Mouse (Mus musculus) lung, postnatal 36 days (tissue): ENCODE data around the gene Serpinf2.
"Not testable (repeated sequence)": the region's sequence is repeated elsewhere in the genome, so short reads cannot be mapped to it uniquely, and the experiment has no call there.

ENCODE experiments used
- DNase-seq: peaks from one replicate; pipeline ENCODE4 v3.0.0; 2022; ENCODE audit warnings: mixed read lengths

Serpinf2 gene

GRCm38 (mm10) chr11:75424459-75424858 lies 14.9 kb downstream of the Serpinf2 start:
- no peak for DNase-seq

- no peak for DNase-seq
Observed at GRCm38 (mm10) chr11:75424033-75424432, 15.4 kb downstream of the Serpinf2 start.

GRCm38 (mm10) chr11:75423091-75423490 lies 16.3 kb downstream of the Serpinf2 start:
- no peak for DNase-seq

GRCm38 (mm10) chr11:75422013-75422792 lies 17.2 kb downstream of the Serpinf2 start, which contains the start of gene Serpinf1:
Gene Serpinf1, minus strand, starts transcription at chr11:75422701.
- no peak for DNase-seq

GRCm38 (mm10) chr11:75421375-75422012 lies 17.9 kb downstream of the Serpinf2 start:
- DNase-seq = no peak

GRCm38 (mm10) chr11:75420810-75421374 lies 18.5 kb downstream of the Serpinf2 start:
- DNase-seq = no peak

- DNase-seq = no peak
Observed at GRCm38 (mm10) chr11:75420037-75420436, 19.4 kb downstream of the Serpinf2 start.

GRCm38 (mm10) chr11:75415994-75416393 lies 23.4 kb downstream of the Serpinf2 start:
- DNase-seq = no peak

- peak; percentile 14 for DNase-seq
Observed at GRCm38 (mm10) chr11:75415096-75415495, 24.3 kb downstream of the Serpinf2 start.

- DNase-seq = no peak
Observed at GRCm38 (mm10) chr11:75410591-75410990, 28.8 kb downstream of the Serpinf2 start.

- DNase-seq = peak; percentile 33
Observed at GRCm38 (mm10) chr11:75409679-75410575, 29.5 kb downstream of the Serpinf2 start.

- peak; percentile 81 for DNase-seq
Observed at GRCm38 (mm10) chr11:75406865-75407264, 32.5 kb downstream of the Serpinf2 start.

- DNase-seq = no peak
Observed at GRCm38 (mm10) chr11:75406104-75406503, 33.3 kb downstream of the Serpinf2 start.

- no peak for DNase-seq
Observed at GRCm38 (mm10) chr11:75404801-75405200, 34.6 kb downstream of the Serpinf2 start.

- DNase-seq = peak; percentile 73
Observed at GRCm38 (mm10) chr11:75403301-75404052, 35.9 kb downstream of the Serpinf2 start.

- peak; percentile 84 for DNase-seq
Observed at GRCm38 (mm10) chr11:75402271-75402690, 37.1 kb downstream of the Serpinf2 start.

GRCm38 (mm10) chr11:75400099-75400498 lies 39.3 kb downstream of the Serpinf2 start:
- no peak for DNase-seq

GRCm38 (mm10) chr11:75399411-75399841 lies 40.0 kb downstream of the Serpinf2 start:
- no peak for DNase-seq

- DNase-seq = no peak
Observed at GRCm38 (mm10) chr11:75397452-75397851, 41.9 kb downstream of the Serpinf2 start.

GRCm38 (mm10) chr11:75395611-75396010 lies 43.8 kb downstream of the Serpinf2 start:
- no peak for DNase-seq

- not testable (repeated sequence) for DNase-seq
Observed at GRCm38 (mm10) chr11:75383529-75383928, 55.9 kb downstream of the Serpinf2 start.
